ENCODE assay signal across 8 mouse cellular contexts in the genomic region with DNA sequence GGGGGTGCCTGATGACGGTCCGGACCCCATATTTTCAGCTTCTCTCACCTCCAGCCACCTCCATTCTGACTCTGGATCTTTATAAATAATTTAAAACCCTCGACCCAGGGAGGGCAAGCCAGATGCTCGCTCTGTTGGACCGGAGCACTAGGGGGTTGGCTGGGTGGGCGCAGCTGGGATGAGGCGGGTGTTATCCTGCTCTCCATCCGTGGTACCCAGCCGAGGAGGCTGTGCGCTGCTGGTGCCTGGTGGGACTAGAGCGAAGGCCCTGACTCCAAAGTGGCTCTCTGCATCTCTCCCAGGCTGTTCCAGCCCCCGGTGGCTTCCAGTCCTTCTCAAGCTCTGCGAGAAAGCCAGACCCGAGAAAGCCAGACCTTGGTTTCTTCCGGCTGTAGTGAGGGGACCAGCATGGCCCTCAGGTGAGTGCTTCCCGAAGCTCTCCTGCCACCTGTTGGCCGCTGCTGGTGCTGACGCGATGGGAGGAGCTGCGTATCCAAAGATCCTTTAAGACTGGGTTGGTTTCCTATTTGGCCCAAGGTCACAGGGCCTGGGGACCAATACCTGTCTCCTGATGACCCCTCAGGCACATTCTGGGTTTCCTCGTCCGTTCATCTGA.
DNase-seq lines count a peak whose midpoint lies in the region; ATAC-seq and TF ChIP-seq lines count a peak whose summit lies in the region.

No protein-coding gene starts in this region.

- H3K27me3 ChIP-seq in spleen, adult 2 months (ENCODE audit: control insufficient read depth, insufficient read depth, low read length), result 0 out of 2 replicates have a peak, but pooled peaks cover 2% of the 10 kb centered on the region
- H3K27me3 ChIP-seq in heart, embryonic 11.5 days (ENCODE audit: control insufficient read depth, insufficient read depth, low read length), result peaks cover 24% of the 10 kb centered on the region
- peaks cover 89% of the 10 kb centered on the region for H3K27me3 ChIP-seq in kidney, embryonic 15.5 days
- H3K27me3 ChIP-seq in liver, adult 2 months (ENCODE audit: control insufficient read depth, insufficient read depth, low read length), result no peaks in the 10 kb centered on the region; the same call in 1 of the 2 replicates
- H3K27me3 ChIP-seq in neural tube, embryonic 12.5 days (replicated peaks), result peaks cover 31% of the 10 kb centered on the region

- 17% methylated on average over 22 of the region's 22 CpGs for WGBS in spleen, adult 2 months
- 10% methylated on average over 22 of the region's 22 CpGs for WGBS in heart, embryonic 11.5 days (ENCODE audit: insufficient replicate concordance)
- WGBS in kidney, embryonic 15.5 days, result 3% methylated on average over 22 of the region's 22 CpGs
- WGBS in liver, adult 2 months, result 19% methylated on average over 22 of the region's 22 CpGs
- WGBS in neural tube, embryonic 12.5 days, result 5% methylated on average over 22 of the region's 22 CpGs

- no peak overlapping the region for H3K9ac ChIP-seq in heart, embryonic 11.5 days (ENCODE audit: low read depth, low read length)
- H3K9ac ChIP-seq in kidney, embryonic 15.5 days, result no peak overlapping the region
- H3K9ac ChIP-seq in liver, adult 2 months (ENCODE audit: low read depth, low read length), result no peak overlapping the region
- no peak overlapping the region for H3K9ac ChIP-seq in neural tube, embryonic 12.5 days

- no peaks in the 10 kb centered on the region for H3K9me3 ChIP-seq in heart, embryonic 11.5 days (replicated peaks; ENCODE audit: control insufficient read depth, low read length)
- no peaks in the 10 kb centered on the region for H3K9me3 ChIP-seq in kidney, embryonic 15.5 days (replicated peaks)
- no peaks in the 10 kb centered on the region for H3K9me3 ChIP-seq in neural tube, embryonic 12.5 days

- H3K4me1 ChIP-seq in spleen, adult 2 months (ENCODE audit: control insufficient read depth, insufficient read depth, insufficient read length), result no peaks in the 10 kb centered on the region
- peaks cover 8% of the 10 kb centered on the region for H3K4me1 ChIP-seq in heart, embryonic 11.5 days (ENCODE audit: control insufficient read depth, insufficient read depth, low read length)
- H3K4me1 ChIP-seq in kidney, embryonic 15.5 days, result peaks cover 15% of the 10 kb centered on the region
- H3K4me1 ChIP-seq in liver, adult 2 months (ENCODE audit: control insufficient read depth, insufficient read depth, low read length), result no peaks in the 10 kb centered on the region
- peaks cover 15% of the 10 kb centered on the region for H3K4me1 ChIP-seq in neural tube, embryonic 12.5 days

- H3K4me3 ChIP-seq in spleen, adult 2 months (ENCODE audit: extremely low read depth, insufficient read depth, insufficient read length), result no peak overlapping the region
- peak overlapping the region; percentile 26 for H3K4me3 ChIP-seq in heart, embryonic 11.5 days (ENCODE audit: low read depth, low read length)
- H3K4me3 ChIP-seq in kidney, embryonic 15.5 days (replicated peaks), result peak overlapping the region; percentile 35
- H3K4me3 ChIP-seq in liver, adult 2 months (ENCODE audit: insufficient read depth, low read depth, low read length), result no peak overlapping the region
- peak overlapping the region; percentile 24; the same call in 1 of the 2 replicates for H3K4me3 ChIP-seq in neural tube, embryonic 12.5 days

- DNase-seq in spleen, adult 2 months (ENCODE audit: low read depth in 1 of 2, low spot score in 2 of 2), result no peak
- no peak for DNase-seq in spleen, adult 12 weeks (ENCODE audit: low spot score)
- DNase-seq in embryo, embryonic 9.5 days (ENCODE audit: extremely low spot score), result peak; percentile 85
- peak; percentile 7 for DNase-seq in liver, adult 2 months (ENCODE audit: extremely low read depth, low read depth, low spot score)
- DNase-seq in thymus, postnatal 0 days (ENCODE audit: low spot score), result peak; percentile 62

- ATAC-seq in heart, embryonic 11.5 days (replicated peaks; ENCODE audit: insufficient number of reproducible peaks, low FRiP score, low TSS enrichment), result no peak
- peak; percentile 76; the same call in 1 of the 2 replicates for ATAC-seq in kidney, embryonic 15.5 days (replicated peaks; ENCODE audit: low FRiP score)
- ATAC-seq in neural tube, embryonic 12.5 days (ENCODE audit: low FRiP score, low read depth), result peak; percentile 77

- TF ChIP-seq POLR2A in spleen, adult 2 months (IDR thresholded peaks at IDR 0.05; ENCODE audit: low read depth, low read length), result no peak
- TF ChIP-seq POLR2A in liver, adult 2 months (IDR thresholded peaks at IDR 0.05; ENCODE audit: extremely low read depth, insufficient read depth, low read length), result no peak

- peak overlapping the region; percentile 58 for H3K4me2 ChIP-seq in heart, embryonic 11.5 days
- peak overlapping the region; percentile 66 for H3K4me2 ChIP-seq in kidney, embryonic 15.5 days
- H3K4me2 ChIP-seq in neural tube, embryonic 12.5 days (replicated peaks), result peak overlapping the region; percentile 64

- H3K79me2 ChIP-seq in liver, adult 2 months (ENCODE audit: control insufficient read depth, insufficient read depth, low read length), result no peaks in the 10 kb centered on the region

- H3K27ac ChIP-seq in spleen, adult 2 months (ENCODE audit: insufficient read depth, low read length), result no peak overlapping the region
- H3K27ac ChIP-seq in heart, embryonic 11.5 days (ENCODE audit: low read depth, low read length), result no peak overlapping the region
- H3K27ac ChIP-seq in kidney, embryonic 15.5 days, result no peak overlapping the region
- no peak overlapping the region for H3K27ac ChIP-seq in liver, adult 2 months (replicated peaks; ENCODE audit: insufficient read depth, low read depth, low read length)
- no peak overlapping the region for H3K27ac ChIP-seq in neural tube, embryonic 12.5 days

- peak; percentile 19; the same call in 1 of the 2 replicates for TF ChIP-seq CTCF in spleen, adult 2 months (IDR thresholded peaks at IDR 0.05; ENCODE audit: extremely low read depth, insufficient read depth, insufficient read length, insufficient replicate concordance)
- TF ChIP-seq CTCF in liver, adult 2 months (IDR thresholded peaks at IDR 0.05; ENCODE audit: low read depth, low read length), result peak; percentile 89

- no peaks in the 10 kb centered on the region for H3K36me3 ChIP-seq in spleen, adult 2 months (ENCODE audit: control insufficient read depth, insufficient read depth, low read length)
- H3K36me3 ChIP-seq in heart, embryonic 11.5 days (ENCODE audit: control insufficient read depth, insufficient read depth, low read length), result no peaks in the 10 kb centered on the region
- no peaks in the 10 kb centered on the region for H3K36me3 ChIP-seq in kidney, embryonic 15.5 days
- H3K36me3 ChIP-seq in liver, adult 2 months (ENCODE audit: control insufficient read depth, insufficient read depth, low read length), result no peaks in the 10 kb centered on the region
- H3K36me3 ChIP-seq in neural tube, embryonic 12.5 days, result no peaks in the 10 kb centered on the region

Comparison
In these comparisons a context has a peak if more than half of its experiments do, and no peak if none do; other contexts are left out.
1. DNase-seq: peak in embryo, embryonic 9.5 days (single experiment), liver, adult 2 months (single experiment) and thymus, postnatal 0 days (single experiment); none in spleen, adult 2 months (0 of 2) and spleen, adult 12 weeks (single experiment).
2. H3K4me3 ChIP-seq: peak in heart, embryonic 11.5 days (single experiment), kidney, embryonic 15.5 days (single experiment) and neural tube, embryonic 12.5 days (single experiment); none in spleen, adult 2 months (single experiment) and liver, adult 2 months (single experiment).
3. Peak in every context shown above with its lines, with median percentiles within 50 percentile points of each other: H3K4me2 ChIP-seq.